Mouse (Mus musculus): ENCODE measurements around the gene Snd1. TPM values are rescaled to one million over a fixed set of nuclear protein-coding genes. Genes with fewer than 3 reads are reported as not detected.

The Snd1 gene
- polyA plus RNA-seq, 1 experiment from 2014 or later: 113 TPM

GRCm38 (mm10) chr6:28557728-28558127 is 82.8 kb downstream of the Snd1 start:
- no peaks in the 10 kb centered on the region for H3K27me3 ChIP-seq (ENCODE audit: control insufficient read depth, insufficient read depth, low read length)
- H3K4me2 ChIP-seq (replicated peaks; ENCODE audit: low read depth, low read length): no peak overlapping the region
- 82% methylated on average over 6 of the region's 6 CpGs for WGBS
- peaks cover 7% of the 10 kb centered on the region; the same call in 1 of the 2 replicates for H3K36me3 ChIP-seq (ENCODE audit: control insufficient read depth, insufficient read depth, low read length)
- H3K9me3 ChIP-seq (ENCODE audit: control insufficient read depth, low read depth, low read length): no peaks in the 10 kb centered on the region
- no peaks in the 10 kb centered on the region for H3K4me1 ChIP-seq (ENCODE audit: control insufficient read depth, insufficient read depth, low read length)
- no peak overlapping the region for H3K27ac ChIP-seq (ENCODE audit: low read length)
- ATAC-seq (ENCODE audit: insufficient number of reproducible peaks, insufficient read depth, low FRiP score, low read depth): no peak
- H3K4me3 ChIP-seq (ENCODE audit: low read depth, low read length): no peak overlapping the region
- H3K9ac ChIP-seq (replicated peaks; ENCODE audit: low read depth, low read length): no peak overlapping the region

DNA sequence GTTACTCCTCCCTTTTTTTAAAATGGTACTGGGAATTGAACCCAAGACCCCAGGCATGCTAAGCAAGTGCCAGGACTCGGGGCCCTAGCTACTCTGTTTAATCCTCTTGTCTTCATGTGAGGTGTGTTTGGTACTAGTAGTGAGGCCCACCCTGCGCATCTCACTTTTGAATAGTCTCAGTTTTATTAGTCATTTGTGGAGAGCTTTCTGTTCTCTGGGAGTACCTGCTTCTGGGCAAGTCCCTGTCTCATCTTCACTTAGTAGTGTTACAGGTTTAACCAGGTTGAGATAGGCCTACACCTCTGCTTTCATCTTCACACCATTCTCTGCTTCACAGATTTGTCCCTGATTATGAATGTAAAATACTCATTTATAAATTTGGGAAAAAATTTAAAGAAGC is 84.5 kb downstream of the Snd1 start:
- Histone ChIP-seq H3K4me3 (ENCODE audit: low read depth, low read length) (no peak overlapping the region), H3K4me1 (ENCODE audit: control insufficient read depth, insufficient read depth, low read length) (no peaks in the 10 kb centered on the region), H3K4me2 (replicated peaks; ENCODE audit: low read depth, low read length) (no peak overlapping the region), H3K27ac (ENCODE audit: low read length) (no peak overlapping the region), H3K36me3 (ENCODE audit: control insufficient read depth, insufficient read depth, low read length) (peaks cover 7% of the 10 kb centered on the region; the same call in 1 of the 2 replicates), H3K9me3 (ENCODE audit: control insufficient read depth, low read depth, low read length) (no peaks in the 10 kb centered on the region), H3K27me3 (ENCODE audit: control insufficient read depth, insufficient read depth, low read length) (no peaks in the 10 kb centered on the region), H3K9ac (replicated peaks; ENCODE audit: low read depth, low read length) (no peak overlapping the region)
- no peak for ATAC-seq (ENCODE audit: insufficient number of reproducible peaks, insufficient read depth, low FRiP score, low read depth)
- 94% methylated on average over 2 of the region's 2 CpGs for WGBS

- Histone ChIP-seq H3K9me3 (ENCODE audit: control insufficient read depth, low read depth, low read length) (no peaks in the 10 kb centered on the region), H3K4me3 (ENCODE audit: low read depth, low read length) (no peak overlapping the region), H3K36me3 (ENCODE audit: control insufficient read depth, insufficient read depth, low read length) (peaks cover 7% of the 10 kb centered on the region; the same call in 1 of the 2 replicates), H3K9ac (replicated peaks; ENCODE audit: low read depth, low read length) (no peak overlapping the region), H3K27me3 (ENCODE audit: control insufficient read depth, insufficient read depth, low read length) (no peaks in the 10 kb centered on the region), H3K4me2 (replicated peaks; ENCODE audit: low read depth, low read length) (no peak overlapping the region), H3K4me1 (ENCODE audit: control insufficient read depth, insufficient read depth, low read length) (no peaks in the 10 kb centered on the region), H3K27ac (ENCODE audit: low read length) (no peak overlapping the region)
- WGBS: 81% methylated on average over 5 of the region's 5 CpGs
- ATAC-seq (ENCODE audit: insufficient number of reproducible peaks, insufficient read depth, low FRiP score, low read depth): no peak
Measured at GRCm38 (mm10) chr6:28561291-28561995, 86.5 kb downstream of the Snd1 start.

DNA sequence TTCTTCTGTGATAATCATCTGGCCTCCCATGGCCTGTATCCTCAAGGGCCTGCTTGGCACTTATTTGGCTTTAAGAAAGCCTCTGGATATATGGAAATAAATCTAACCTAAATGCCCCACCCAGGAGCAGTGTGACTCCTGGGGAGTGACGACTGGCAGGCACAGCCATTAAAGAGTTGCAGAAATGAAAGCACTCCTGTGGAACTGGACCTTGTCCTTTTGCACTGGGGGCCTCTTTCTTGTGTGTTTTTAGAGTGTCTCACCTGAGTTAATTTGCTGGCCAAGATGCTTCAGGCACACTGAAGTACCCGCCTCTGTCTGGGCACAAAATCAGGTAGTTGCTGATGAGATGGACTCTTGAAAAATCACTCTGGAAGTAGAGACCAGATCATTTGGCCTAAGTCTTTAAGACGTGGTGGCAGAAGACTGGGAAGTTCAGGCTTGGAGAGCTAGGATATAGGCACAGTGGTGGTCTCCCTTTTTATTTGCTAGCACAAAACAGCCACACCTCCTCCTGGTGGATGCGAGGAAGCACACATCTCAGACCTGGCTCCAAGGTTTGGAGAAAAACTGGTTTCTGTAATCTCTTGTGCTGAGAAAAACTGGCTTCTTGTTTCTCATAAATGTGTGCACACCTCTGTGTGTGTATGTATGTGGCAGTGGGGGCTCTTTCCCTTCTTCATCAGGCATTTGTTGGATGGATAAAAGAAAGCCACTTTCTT is 87.5 kb downstream of the Snd1 start:
- Histone ChIP-seq H3K4me1 (ENCODE audit: control insufficient read depth, insufficient read depth, low read length) (no peaks in the 10 kb centered on the region), H3K27me3 (ENCODE audit: control insufficient read depth, insufficient read depth, low read length) (no peaks in the 10 kb centered on the region), H3K9me3 (ENCODE audit: control insufficient read depth, low read depth, low read length) (no peaks in the 10 kb centered on the region), H3K9ac (replicated peaks; ENCODE audit: low read depth, low read length) (no peak overlapping the region), H3K4me3 (ENCODE audit: low read depth, low read length) (no peak overlapping the region), H3K36me3 (ENCODE audit: control insufficient read depth, insufficient read depth, low read length) (peaks cover 7% of the 10 kb centered on the region; the same call in 1 of the 2 replicates), H3K4me2 (replicated peaks; ENCODE audit: low read depth, low read length) (no peak overlapping the region), H3K27ac (ENCODE audit: low read length) (no peak overlapping the region)
- WGBS: 77% methylated on average over 4 of the region's 4 CpGs
- ATAC-seq (ENCODE audit: insufficient number of reproducible peaks, insufficient read depth, low FRiP score, low read depth): no peak

DNA sequence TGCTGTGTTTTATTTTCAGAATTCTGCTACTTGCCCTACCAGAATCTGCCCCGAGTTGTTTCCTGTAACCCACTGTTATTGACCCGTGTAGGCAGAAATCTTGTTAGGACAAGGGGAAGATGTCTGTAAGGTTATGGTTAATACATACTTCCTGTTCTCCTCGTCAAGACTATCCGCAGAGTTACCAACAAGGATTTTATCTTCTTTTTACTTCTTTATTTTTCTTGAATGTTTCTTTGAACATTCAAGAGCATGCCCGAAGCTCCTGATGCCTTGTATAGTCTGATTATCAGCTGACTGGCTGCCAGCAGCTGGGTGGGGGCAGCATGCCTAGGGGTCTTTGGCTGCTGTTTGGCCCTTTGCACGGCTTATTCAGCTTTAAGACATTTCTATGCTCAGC is 93.0 kb downstream of the Snd1 start:
- ATAC-seq (ENCODE audit: insufficient number of reproducible peaks, insufficient read depth, low FRiP score, low read depth): no peak
- Histone ChIP-seq H3K36me3 (ENCODE audit: control insufficient read depth, insufficient read depth, low read length) (no peaks in the 10 kb centered on the region; the same call in 1 of the 2 replicates), H3K9me3 (ENCODE audit: control insufficient read depth, low read depth, low read length) (no peaks in the 10 kb centered on the region), H3K4me3 (ENCODE audit: low read depth, low read length) (no peak overlapping the region), H3K4me2 (replicated peaks; ENCODE audit: low read depth, low read length) (no peak overlapping the region), H3K27me3 (ENCODE audit: control insufficient read depth, insufficient read depth, low read length) (no peaks in the 10 kb centered on the region), H3K9ac (replicated peaks; ENCODE audit: low read depth, low read length) (no peak overlapping the region), H3K4me1 (ENCODE audit: control insufficient read depth, insufficient read depth, low read length) (peaks cover 4% of the 10 kb centered on the region), H3K27ac (ENCODE audit: low read length) (no peak overlapping the region)
- 85% methylated on average over 6 of the region's 6 CpGs for WGBS

- Histone ChIP-seq H3K4me2 (replicated peaks; ENCODE audit: low read depth, low read length) (no peak overlapping the region), H3K4me1 (ENCODE audit: control insufficient read depth, insufficient read depth, low read length) (peaks cover 8% of the 10 kb centered on the region), H3K9me3 (ENCODE audit: control insufficient read depth, low read depth, low read length) (no peaks in the 10 kb centered on the region), H3K36me3 (ENCODE audit: control insufficient read depth, insufficient read depth, low read length) (no peaks in the 10 kb centered on the region), H3K4me3 (ENCODE audit: low read depth, low read length) (no peak overlapping the region), H3K9ac (replicated peaks; ENCODE audit: low read depth, low read length) (no peak overlapping the region), H3K27ac (ENCODE audit: low read length) (no peak overlapping the region), H3K27me3 (ENCODE audit: control insufficient read depth, insufficient read depth, low read length) (no peaks in the 10 kb centered on the region)
- WGBS: 83% methylated on average over 2 of the region's 2 CpGs
- ATAC-seq (ENCODE audit: insufficient number of reproducible peaks, insufficient read depth, low FRiP score, low read depth): no peak
Measured at GRCm38 (mm10) chr6:28571946-28572345, 97.0 kb downstream of the Snd1 start.

DNA sequence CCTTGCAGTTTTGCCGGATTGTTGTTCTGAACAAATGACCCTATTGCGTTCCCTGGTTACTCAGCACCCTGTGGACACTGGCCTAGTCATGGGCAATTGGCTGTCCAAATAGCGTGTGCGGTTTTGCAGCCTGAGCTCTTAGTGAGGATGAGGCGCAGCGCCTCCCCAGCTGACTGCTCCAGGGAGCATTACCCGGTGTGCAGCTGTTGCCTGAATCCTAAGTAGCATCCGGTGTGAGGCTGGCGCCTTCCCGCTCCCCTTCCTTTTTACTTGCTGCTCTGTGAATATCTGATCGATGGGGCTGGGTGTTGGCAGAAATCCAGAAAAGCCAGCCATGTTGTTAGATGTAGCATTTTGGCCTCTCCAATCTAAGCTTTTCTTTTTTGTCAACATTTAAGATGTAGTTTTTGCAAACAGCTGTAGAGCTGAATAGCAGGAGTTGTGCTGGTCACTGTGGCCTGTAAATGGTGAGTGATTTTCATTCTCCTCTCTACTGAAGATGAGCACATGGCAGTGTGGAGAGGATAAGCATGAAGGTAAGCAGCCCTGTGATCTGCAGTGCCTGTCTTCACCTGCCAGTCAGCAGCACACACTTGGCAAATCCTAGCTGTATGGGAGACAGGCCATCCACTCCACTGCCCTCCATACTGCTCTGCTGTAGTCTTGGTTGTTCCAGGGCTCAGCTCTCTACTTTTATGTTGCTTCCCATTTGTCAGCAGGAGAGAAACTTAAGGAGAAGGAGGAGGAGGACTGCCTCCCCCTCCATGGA is 98.2 kb downstream of the Snd1 start:
- Histone ChIP-seq H3K27ac (ENCODE audit: low read length) (no peak overlapping the region), H3K36me3 (ENCODE audit: control insufficient read depth, insufficient read depth, low read length) (no peaks in the 10 kb centered on the region), H3K9ac (replicated peaks; ENCODE audit: low read depth, low read length) (no peak overlapping the region), H3K4me1 (ENCODE audit: control insufficient read depth, insufficient read depth, low read length) (peaks cover 8% of the 10 kb centered on the region), H3K9me3 (ENCODE audit: control insufficient read depth, low read depth, low read length) (no peaks in the 10 kb centered on the region), H3K4me2 (replicated peaks; ENCODE audit: low read depth, low read length) (no peak overlapping the region), H3K27me3 (ENCODE audit: control insufficient read depth, insufficient read depth, low read length) (no peaks in the 10 kb centered on the region), H3K4me3 (ENCODE audit: low read depth, low read length) (no peak overlapping the region)
- WGBS: 60% methylated on average over 11 of the region's 11 CpGs
- ATAC-seq (ENCODE audit: insufficient number of reproducible peaks, insufficient read depth, low FRiP score, low read depth): peak; percentile 75; the same call in 1 of the 2 replicates
